Mouse (Mus musculus) heart, adult 9 months (tissue): Measurements from ENCODE around the gene Nudt9.
A peak's percentile ranks its signal among the peaks of the same experiment; 100 is the strongest.
"Not testable (repeated sequence)": the region's sequence is repeated elsewhere in the genome, so short reads cannot be mapped to it uniquely, and the experiment has no call there.

ENCODE experiments used
- DNase-seq, 2 experiments: peaks; one replicate each; pipeline ENCODE4 v3.0.0; 2022; ENCODE audit warnings: low spot score in 2 of 2

The Nudt9 gene

GRCm38 (mm10) chr5:104046256-104047199, at the start of gene Nudt9:
TSS of gene Nudt9 (plus strand) at chr5:104046306.
- peak; percentile 97 to 98 for DNase-seq

DNA sequence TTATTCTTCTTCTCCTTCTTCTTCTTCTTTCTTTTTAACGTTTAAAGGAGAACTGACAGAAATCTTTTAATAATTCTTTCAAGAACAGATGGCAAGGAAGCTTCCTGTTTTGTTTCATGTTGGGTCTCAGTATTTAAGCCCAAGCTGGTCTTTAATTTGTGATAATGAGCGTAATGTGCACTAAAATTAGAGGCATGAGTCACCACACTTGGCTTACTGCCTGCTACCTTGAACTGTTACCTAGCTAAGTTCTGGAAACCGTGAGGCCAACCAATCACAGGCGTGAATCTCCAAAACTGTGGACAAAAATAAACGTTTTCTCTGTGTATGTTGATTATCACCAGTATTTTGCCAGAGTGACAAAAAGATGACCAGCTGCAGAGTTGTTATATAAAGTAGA, 47.4 kb upstream of the Nudt9 start:
- DNase-seq = peak; percentile 37 to 69

DNA sequence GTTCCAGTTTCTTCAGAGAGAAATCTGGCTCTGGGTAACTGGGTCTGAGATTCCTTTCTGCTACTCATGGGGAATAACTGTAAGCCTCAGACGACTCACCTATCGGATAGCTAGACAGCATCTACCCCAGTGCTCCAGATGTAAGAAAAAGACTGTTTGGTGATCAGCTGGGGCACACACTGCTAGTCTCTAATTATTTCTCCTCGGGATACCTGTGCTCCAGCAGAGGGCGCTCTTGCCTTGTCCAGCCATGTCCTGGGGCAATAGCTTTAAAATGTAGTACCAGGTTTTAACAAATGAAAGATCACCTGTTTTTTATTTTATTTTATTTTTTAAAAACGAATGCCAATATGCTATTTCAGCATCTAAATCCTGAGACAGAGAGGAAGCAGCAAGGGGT, 46.4 kb upstream of the Nudt9 start:
- peak; percentile 53 to 78 for DNase-seq

GRCm38 (mm10) chr5:104002549-104003255, 43.4 kb upstream of the Nudt9 start:
- no peak for DNase-seq

- DNase-seq = no peak
Observed at GRCm38 (mm10) chr5:104003256-104003931, 42.7 kb upstream of the Nudt9 start.

DNA sequence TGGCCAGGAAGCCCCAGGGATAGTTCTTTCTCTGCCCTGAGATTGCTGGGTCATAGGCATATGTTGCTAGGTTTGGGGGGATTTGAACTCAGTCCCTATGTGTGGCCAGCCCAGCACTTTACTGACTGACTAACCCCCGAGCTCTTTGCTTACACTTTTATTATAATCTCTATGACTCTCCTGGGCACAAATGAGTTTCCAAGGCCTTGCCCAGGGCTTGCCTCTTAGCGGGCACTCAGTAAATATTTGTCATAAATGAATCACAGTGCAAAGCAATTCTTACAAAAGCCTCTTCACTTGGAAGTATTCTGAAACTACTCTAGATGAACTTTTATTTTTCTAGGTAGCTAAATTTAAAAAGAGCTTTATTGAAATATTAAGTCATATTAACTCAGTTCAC, 42.2 kb upstream of the Nudt9 start:
- DNase-seq = no peak

DNA sequence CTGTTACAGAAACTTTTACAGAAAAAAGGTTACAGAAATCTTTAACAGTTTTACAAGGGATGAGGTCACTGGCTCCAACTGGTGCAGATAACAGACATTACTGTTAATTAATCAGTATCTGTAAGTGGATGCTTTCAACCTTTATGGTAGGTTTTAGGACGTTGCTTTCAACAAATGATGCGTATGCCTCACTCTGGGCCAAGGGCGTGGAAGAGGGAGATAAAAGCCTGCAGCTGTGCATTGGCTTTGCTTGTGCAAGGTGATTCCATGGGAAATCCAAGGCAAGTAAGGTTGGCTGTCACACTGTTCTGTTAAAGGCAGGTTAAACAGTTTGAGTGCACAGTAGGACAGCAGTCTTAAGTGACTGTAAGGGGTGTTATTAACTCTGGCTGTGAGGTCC, 39.3 kb upstream of the Nudt9 start:
- DNase-seq = no peak

DNA sequence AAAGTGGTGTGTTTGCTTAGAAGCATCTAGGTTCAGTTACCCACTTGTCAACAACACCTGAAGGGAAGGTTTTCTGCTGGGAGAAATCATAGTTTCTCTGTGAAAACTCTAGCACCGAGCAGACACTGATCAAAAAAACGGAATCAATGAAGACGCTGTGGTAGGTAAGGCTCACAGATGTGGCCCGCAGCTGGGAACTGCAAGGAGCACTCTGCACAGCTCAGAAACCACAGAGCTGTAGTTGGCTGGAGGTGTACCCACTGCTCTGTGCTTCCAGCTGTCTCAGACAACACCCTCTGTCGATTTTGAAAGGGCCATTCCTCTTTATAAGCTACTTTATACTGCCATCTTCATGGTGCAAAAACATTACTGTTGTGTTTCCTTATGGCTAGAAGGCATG, 38.3 kb upstream of the Nudt9 start:
- DNase-seq = no peak

DNA sequence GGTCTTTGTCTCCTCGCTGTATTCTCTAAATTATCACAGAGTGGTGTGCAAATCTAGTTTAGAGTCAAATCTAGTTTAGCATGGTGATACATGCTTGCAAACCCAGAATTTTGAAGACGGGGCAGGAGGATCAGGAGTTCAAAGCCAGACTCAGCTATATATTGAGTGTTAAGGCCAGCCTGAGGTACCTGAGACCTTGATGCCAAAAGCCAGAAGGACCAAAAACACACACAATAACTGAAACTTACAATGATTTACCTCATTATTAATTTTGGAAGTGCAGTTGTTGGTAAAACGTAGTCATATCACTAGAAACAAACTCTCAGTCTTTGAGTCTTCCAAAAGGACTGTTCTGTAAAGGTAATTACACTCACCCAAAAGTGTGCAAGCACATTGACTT, 36.7 kb upstream of the Nudt9 start:
- no peak for DNase-seq

GRCm38 (mm10) chr5:104010261-104010660, 35.8 kb upstream of the Nudt9 start:
- DNase-seq = no peak

- no peak for DNase-seq
Observed at GRCm38 (mm10) chr5:104011419-104011818, 34.7 kb upstream of the Nudt9 start.

DNA sequence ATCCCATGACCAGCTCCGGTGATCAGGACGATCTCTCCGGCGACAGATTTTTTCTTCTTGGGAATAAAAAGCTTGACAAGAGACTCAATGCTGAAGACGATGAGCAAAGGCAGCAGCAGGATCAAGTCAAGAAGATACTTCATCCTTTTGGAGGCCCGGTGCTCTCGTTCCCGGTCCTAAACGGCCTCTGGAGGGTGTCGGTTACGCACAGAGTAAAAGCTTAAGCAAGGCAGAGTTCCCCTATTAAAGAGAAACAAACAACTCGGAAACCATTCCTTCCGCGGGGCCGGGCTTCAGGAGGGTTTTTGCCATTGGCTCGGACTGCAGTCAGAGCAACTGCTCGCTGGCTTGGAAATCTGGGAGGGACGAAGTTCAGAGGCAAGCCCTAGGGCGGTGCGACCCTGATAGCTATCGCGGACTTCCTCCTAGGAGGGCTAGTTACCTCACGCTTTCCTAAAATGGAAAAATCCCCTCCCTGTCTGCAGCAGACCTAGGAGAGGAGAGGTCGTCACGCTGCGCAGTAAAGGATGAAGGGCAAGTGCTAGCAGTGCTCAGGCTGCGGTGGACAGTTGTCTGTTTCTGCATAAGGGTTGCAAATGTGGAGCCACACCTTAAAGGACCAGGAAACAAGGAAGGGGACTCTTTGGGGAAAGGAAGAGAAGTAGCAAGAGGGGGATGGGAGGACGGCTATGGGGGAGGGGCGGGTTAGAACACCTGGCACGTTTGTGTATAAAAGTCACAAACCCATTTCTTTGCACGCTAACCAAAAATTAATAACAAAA, 24.3 kb upstream of the Nudt9 start, which contains the start of gene Hsd17b11:
TSS of gene Hsd17b11 (minus strand) at position 323 of the 782 bp plus-strand sequence.
- peak; percentile 92 to 96 for DNase-seq

GRCm38 (mm10) chr5:104022558-104022957, 23.5 kb upstream of the Nudt9 start:
- no peak for DNase-seq

DNA sequence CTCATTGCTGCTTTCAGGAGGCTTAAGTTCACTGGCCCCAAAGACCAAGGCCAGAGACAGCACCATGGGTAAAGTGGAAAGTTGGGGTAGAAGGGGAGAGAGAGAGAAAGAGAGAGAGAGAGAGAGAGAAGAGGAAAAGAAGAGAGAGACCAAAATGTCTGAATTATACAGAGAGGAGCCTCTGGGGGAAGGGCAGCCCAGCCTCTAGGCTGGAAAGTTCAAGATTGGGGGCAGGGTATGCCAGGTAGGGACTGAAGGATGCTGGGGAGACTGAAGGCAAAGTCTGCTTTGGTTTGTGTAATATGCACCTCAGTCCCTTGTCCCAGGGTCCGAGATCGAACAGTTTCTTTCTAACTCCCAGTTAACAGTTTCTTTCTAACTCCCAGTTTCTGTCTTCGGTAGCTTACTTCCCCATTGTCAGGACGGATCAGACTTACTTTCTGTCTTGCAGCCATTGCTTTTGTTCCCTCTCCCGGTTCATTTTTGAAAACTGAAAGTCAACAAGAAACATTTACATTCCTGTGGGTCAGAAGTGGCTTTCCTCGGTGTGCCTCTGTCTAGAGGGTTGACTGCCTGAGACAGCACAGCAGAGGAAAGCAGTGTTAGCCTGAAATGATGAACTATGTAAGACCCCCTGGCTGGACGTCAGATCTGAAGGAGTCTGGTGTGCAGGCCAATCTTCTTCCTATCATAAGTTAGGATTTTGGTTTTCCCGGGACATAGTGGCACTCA, 22.7 kb upstream of the Nudt9 start:
- no peak for DNase-seq

- not testable (repeated sequence) for DNase-seq
Observed at GRCm38 (mm10) chr5:104024193-104024592, 21.9 kb upstream of the Nudt9 start.

DNA sequence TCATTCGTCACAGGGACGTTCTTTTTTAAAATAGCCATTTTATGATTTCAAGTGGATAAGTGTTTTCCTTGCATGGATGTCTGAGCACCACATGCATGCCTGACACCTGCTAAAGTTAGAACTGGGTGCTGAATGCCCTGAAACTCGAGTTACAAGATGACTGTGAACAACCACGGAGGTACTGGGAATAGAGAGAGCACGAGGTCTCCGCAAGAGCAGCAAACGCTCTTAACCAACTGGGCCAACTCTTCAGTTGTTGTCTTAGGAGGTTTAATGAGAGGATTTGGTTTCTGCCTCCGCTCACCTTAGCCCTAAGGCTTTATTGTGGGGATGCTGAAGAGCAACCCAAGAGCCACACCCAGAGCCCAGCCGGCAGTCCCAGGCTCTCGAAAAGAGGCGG, 21.3 kb upstream of the Nudt9 start:
- no peak for DNase-seq

- DNase-seq = peak in 1 of 2 experiments; percentile 22
Observed at GRCm38 (mm10) chr5:104025245-104025854, 20.8 kb upstream of the Nudt9 start.

DNA sequence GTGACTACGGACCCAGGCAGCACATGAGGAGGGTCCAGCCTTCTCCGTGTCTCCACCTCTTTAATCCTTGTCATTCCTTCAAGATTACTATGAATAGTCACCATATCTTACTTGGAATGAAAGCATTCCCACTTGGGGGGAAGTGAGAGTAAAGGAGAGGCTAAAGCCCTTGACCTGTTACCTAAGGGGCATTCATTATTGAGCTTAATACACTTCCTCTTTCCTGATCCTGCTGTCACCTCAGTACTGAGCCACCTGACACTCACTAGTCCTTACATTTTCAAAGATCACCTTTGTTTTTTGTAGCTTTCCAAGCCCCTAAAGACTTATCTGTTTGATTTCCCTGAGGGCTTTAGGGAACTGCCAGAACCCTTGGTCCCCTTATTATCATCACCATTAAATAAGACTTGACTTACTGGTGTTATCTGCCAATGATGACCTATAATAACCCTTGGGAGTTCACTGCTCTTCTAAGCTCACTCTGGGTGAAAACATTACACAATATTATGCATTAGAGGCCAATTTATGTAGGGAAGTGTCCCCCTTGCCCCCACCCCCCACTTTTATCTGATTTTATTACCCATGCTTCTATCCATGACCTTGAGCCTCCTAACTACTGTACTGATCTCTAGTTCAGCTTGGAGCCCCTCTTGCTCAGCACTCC, 13.5 kb upstream of the Nudt9 start:
- no peak for DNase-seq

DNA sequence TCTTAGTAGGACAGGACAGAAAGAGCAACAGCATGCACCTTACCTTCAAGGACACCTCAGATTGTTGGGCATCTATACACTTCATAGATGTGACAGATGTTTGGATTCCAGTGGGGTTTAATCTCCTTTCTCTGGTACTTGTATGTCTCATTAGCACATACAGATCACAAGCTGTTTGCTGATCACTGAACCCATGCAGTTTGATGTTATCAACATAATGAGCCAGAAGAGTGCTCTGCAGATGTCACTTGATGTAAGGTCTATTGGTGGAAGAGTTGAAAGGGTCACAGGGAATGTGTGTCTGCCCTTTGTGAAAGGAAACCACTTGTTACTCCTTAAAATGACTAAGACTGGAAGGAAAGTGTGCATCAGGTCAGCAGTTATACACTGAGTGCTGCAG, 11.0 kb upstream of the Nudt9 start:
- DNase-seq = no peak

DNA sequence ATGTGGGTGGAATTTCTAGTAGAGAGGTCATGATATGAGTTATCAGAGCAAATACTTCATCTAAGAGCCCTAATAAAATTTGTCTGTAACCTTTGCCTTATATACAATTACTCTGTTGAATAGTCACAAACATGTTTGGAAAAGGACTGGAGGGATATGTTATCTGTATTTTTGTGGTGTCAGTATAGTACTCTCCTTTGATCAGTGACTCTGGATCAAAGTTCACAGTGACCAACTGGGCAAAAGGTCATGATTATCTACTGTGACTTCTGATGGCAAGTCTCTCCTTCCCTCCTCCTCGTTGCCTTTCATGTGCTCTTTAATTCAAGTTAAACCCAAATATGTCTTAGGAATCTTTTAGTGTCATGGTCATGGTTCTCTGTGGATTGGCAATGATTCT, 10.3 kb upstream of the Nudt9 start:
- no peak for DNase-seq
